Mouse (Mus musculus) liver, embryonic 16.5 days (tissue): ENCODE data around the gene Rapgef2. TPM values are rescaled to one million over a fixed set of nuclear protein-coding genes. Genes with fewer than 3 reads are reported as not detected.
A peak's percentile ranks its signal among the peaks of the same experiment; 100 is the strongest.

ENCODE experiments used
- ATAC-seq: fragments of 200-750 bp; cut with Nextera tagmentation; 2 replicates; pipeline ENCODE4 v1.8.0; 2017; ENCODE audit warnings: low read depth, mild to moderate bottlenecking, moderate number of reproducible peaks, moderate library complexity
- H3K27ac ChIP-seq: fragments of 300-500 bp; sonication (generic); 2 replicates; pipeline ENCODE4 v1.5.1; 2014; ENCODE audit warnings: mild to moderate bottlenecking, low read length
- H3K27me3 ChIP-seq: fragments of 300-500 bp; sonication (generic); 2 replicates; pipeline ENCODE4 v1.6.1; 2014; ENCODE audit warnings: low read depth, low read length, mixed read lengths; ENCODE audit not compliant: control insufficient read depth, insufficient read depth
- H3K36me3 ChIP-seq: fragments of 300-500 bp; sonication (generic); 2 replicates; pipeline ENCODE4 v1.6.1; 2014; ENCODE audit warnings: mild to moderate bottlenecking; ENCODE audit not compliant: control insufficient read depth, insufficient read depth
- H3K4me1 ChIP-seq: fragments of 300-500 bp; sonication (generic); 2 replicates; pipeline ENCODE4 v1.6.1; 2014; ENCODE audit warnings: low read depth, low read length, mixed read lengths; ENCODE audit not compliant: control insufficient read depth
- H3K4me2 ChIP-seq: fragments of 300-500 bp; sonication (generic); 2 replicates; pipeline ENCODE4 v1.6.1; 2014; ENCODE audit warnings: low read depth, low read length, mixed read lengths
- H3K4me3 ChIP-seq: fragments of 300-500 bp; sonication (generic); 2 replicates; pipeline ENCODE4 v1.5.1; 2014; ENCODE audit warnings: low read depth, mild to moderate bottlenecking, low read length
- H3K9ac ChIP-seq: fragments of 300-500 bp; sonication (generic); 2 replicates; pipeline ENCODE4 v1.6.1; 2014; ENCODE audit warnings: low read depth, low read length
- H3K9me3 ChIP-seq: fragments of 300-500 bp; sonication (generic); replicated peaks from 2 replicates; pipeline ENCODE4 v1.6.1; 2016; ENCODE audit warnings: low read length; ENCODE audit not compliant: control insufficient read depth
- WGBS: fragments of 180-500 bp; shearing (Covaris S2); extraction: QIAGEN DNeasy Blood & Tissue Kit; methylation state at CpG from one replicate; pipeline ENCODE4 v1.1.7; 2014; ENCODE audit not compliant: insufficient replicate concordance; 5-methylcytosine and 5-hydroxymethylcytosine counted together
- polyA plus RNA-seq: library from polyadenylated mRNA; unstranded; fragments of >200 nt; fragmentation: Nextera tagmentation; extraction: Ambion mirVana; gene quantifications from 2 replicates; pipeline ENCODE4 v1.2.1, GENCODE M21; 2015

Rapgef2 gene
- polyA plus RNA-seq, 1 experiment from 2014 or later: 1.4 TPM

DNA sequence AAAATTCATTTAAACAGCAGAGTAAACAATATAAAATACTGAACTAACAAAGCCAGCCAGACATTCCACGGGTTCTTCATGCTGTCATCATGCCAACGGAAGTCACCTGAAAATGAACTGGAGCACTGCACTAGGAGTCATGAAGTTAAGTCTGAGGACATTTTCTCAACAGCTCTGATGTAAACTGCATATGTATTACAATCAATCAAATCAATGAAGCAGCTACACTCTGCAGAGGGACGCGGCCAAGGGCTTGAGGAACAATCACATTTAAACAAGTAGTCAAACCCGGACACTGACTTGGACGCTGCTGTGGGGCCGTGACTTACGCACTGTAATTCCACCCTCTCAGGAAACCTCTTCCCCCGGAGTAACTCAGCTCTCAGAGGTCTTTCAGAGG lies 82.1 kb downstream of the Rapgef2 start:
- Histone ChIP-seq H3K4me2 (no peak overlapping the region), H3K4me3 (no peak overlapping the region), H3K9me3 (no peaks in the 10 kb centered on the region), H3K27me3 (no peaks in the 10 kb centered on the region), H3K4me1 (peaks cover 7% of the 10 kb centered on the region), H3K27ac (no peak overlapping the region), H3K36me3 (no peaks in the 10 kb centered on the region; the same call in 1 of the 2 replicates), H3K9ac (no peak overlapping the region)
- ATAC-seq: no peak
- 74% methylated on average over 9 of the region's 9 CpGs for WGBS

DNA sequence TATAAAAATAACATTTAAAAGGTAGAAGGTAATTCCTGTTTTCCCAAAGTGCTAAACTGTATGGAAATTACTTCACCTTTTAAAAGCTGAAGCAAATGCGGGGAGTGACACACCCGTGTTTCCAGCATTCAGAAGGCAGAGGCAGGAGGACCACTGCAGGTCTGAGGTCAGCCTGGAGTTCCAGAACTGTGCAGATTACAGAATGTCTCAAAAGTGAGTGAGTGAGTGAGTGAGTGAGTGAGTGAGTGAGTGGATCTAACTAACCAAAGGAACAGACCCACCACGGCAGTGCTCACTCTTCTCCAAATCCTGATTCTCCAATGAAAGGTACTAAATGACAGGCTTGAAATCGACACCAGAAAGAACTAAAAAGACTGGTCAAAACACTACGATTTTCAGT lies 82.5 kb downstream of the Rapgef2 start:
- Histone ChIP-seq H3K9ac (no peak overlapping the region), H3K9me3 (no peaks in the 10 kb centered on the region), H3K27me3 (no peaks in the 10 kb centered on the region), H3K36me3 (no peaks in the 10 kb centered on the region; the same call in 1 of the 2 replicates), H3K27ac (no peak overlapping the region), H3K4me1 (peaks cover 7% of the 10 kb centered on the region), H3K4me3 (no peak overlapping the region), H3K4me2 (no peak overlapping the region)
- ATAC-seq: no peak
- WGBS: 63% methylated on average over 5 of the region's 5 CpGs

DNA sequence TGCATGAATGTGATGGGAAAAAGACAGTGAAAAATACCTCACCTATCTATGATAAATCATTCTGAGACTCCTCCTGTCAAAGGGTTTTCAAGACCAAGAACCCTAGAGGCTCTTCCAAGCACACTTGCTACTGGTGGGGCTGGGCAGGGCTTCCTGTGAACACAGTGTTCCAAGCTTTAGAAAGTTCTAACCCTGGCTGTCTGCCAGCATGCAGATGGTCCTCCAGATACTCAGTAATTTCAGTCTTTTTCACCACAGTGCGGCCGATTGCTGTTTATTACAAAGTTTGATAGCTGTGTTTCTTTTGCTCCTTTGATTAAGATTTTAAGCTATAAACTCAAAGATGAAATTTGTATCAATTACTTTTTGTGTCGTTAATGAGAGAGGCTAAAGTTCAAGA lies 83.1 kb downstream of the Rapgef2 start:
- WGBS: 33% methylated on average over 3 of the region's 3 CpGs
- no peak overlapping the region for H3K27ac ChIP-seq
- peaks cover 7% of the 10 kb centered on the region for H3K4me1 ChIP-seq
- no peak overlapping the region for H3K4me2 ChIP-seq
- H3K9ac ChIP-seq: no peak overlapping the region
- ATAC-seq: peak; percentile 41; the same call in 1 of the 2 replicates
- H3K36me3 ChIP-seq: no peaks in the 10 kb centered on the region
- H3K27me3 ChIP-seq: no peaks in the 10 kb centered on the region
- H3K9me3 ChIP-seq: no peaks in the 10 kb centered on the region
- H3K4me3 ChIP-seq: no peak overlapping the region

DNA sequence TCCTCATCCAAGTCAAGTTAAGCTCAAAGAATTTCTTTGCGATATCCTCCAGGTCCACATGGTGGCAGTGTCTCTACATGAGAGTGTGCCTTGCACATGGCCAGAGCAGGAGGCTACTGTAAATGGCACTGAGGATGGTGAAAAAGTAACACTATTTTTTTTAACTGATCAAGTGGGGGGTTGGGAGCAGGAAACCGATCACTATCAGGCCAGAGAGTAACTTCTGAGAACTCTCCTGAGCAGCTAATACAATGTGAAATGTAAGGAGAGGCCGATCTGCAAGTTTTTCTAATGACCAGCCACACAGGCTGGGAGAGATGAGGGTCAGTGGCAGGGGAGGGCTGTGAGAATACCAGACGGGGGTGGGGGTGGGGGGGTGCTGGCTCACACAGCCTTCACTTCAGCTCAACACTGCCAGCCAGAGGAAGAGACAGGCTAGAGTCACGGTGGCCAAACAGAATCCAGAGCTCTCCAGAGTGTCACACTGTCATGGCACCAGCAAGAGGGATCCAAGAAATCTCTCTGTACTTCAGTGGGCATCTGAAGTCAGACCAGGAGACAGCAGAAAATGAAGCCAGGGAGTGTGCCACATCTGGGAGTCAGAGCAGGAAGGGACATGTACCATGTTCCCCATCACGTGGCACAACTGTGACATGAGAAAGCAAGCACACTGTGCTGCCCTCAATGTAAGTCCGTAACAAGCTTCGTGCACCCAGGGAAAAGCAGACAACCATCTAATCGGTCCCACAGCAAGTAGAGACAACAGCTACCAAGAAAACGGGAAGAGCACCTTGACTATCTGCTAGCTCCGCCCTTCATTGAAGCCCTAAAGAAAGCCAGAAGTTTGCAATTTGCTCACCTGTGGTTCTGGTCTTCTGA lies 83.8 kb downstream of the Rapgef2 start:
- WGBS: 21% methylated on average over 11 of the region's 11 CpGs
- Histone ChIP-seq H3K4me2 (no peak overlapping the region), H3K27me3 (no peaks in the 10 kb centered on the region), H3K36me3 (no peaks in the 10 kb centered on the region), H3K4me1 (peaks cover 7% of the 10 kb centered on the region), H3K9me3 (no peaks in the 10 kb centered on the region), H3K9ac (no peak overlapping the region), H3K27ac (no peak overlapping the region), H3K4me3 (no peak overlapping the region)
- no peak for ATAC-seq

DNA sequence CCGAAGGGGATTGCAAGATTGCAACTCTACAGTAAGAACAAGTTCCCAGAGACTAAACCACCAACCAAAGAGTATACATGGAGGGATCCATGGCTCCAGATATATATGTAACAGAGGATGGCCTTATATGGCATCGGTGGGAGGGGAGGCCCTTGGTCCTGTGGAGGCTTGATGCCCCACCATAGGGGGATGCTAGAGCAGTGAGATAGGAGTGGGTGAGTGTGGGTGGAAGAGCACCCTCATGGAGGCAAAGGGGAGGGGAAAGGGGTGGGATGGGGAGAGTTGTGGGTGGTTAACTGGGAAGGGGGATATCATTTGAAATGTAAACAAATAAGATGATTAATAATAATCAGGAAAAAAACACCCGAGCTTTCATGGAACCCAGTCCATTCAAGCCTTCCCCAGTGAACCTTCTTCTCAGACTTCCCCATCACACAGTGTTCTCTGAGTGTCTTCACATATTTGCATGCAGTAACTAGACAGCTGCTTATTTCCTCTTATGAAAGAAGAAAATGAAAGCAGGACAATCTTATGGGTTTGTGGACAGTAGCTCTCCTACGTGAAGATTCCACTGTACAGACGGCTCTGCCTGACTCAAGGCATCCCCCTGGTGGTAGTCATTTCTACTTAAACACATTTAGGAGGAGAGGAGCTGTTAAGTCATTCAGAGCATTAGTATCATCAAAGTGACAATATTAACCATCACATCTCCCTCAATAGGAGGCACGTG lies 89.4 kb downstream of the Rapgef2 start:
- peak; percentile 47; the same call in 1 of the 2 replicates for ATAC-seq
- Histone ChIP-seq H3K9ac (no peak overlapping the region), H3K4me3 (no peak overlapping the region), H3K27ac (no peak overlapping the region), H3K4me2 (no peak overlapping the region), H3K27me3 (no peaks in the 10 kb centered on the region), H3K9me3 (no peaks in the 10 kb centered on the region), H3K36me3 (no peaks in the 10 kb centered on the region), H3K4me1 (no peaks in the 10 kb centered on the region)
- 43% methylated on average over 6 of the region's 6 CpGs for WGBS

DNA sequence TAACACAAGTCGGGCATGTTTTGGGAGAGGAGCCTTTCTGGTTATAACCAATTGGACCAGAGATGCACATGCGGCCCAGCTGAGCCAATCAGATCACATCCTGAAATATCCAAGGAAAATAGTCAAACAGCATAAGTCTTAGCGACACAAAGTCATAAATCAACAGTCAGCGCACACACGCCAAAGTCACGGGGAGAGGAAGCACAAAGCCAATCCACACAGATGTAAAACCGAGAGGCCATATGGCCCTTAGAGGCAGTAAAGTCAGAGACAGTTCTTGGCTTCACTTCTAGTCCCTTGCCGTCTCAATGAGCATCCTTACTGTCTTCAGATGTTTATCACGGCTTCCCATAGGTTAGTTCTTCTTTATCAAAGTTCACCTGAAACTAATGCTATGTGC lies 91.0 kb downstream of the Rapgef2 start:
- Histone ChIP-seq H3K4me3 (no peak overlapping the region), H3K27ac (no peak overlapping the region), H3K27me3 (no peaks in the 10 kb centered on the region), H3K36me3 (no peaks in the 10 kb centered on the region), H3K4me1 (no peaks in the 10 kb centered on the region), H3K4me2 (no peak overlapping the region), H3K9me3 (no peaks in the 10 kb centered on the region), H3K9ac (no peak overlapping the region)
- WGBS: 68% methylated on average over 9 of the region's 9 CpGs
- no peak for ATAC-seq

DNA sequence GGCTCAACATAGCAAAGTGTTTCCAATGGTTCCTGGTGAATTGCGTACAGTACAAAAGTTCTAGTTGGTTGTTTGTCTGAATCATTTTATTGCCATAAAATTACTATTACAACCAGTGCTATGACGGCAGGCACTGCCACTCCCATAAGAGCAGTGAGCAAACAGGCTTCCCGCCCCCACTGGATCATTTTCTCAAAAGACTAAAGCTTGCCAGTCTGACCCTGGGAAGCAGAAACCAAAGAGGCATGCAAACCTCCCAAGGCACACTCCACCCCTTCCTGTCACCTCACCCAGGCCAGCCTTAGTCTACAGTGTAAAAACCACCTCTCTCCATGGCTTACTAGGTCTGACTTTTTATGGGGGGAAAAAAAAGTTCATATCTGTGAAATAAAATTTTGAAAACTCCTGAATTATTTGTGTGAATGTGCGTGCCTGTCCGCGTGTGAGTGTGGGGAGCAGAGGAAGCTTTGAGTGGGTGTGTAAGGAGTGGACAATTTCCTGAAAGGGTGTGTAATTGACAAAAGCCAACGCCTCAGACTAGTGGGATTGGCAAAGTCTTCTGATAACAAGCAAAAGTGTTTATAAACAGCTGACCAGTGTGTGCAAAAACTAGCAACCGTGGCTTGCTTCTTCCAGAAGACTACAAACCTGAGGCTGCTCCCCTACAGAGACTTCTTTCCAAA lies 92.1 kb downstream of the Rapgef2 start:
- ATAC-seq: no peak
- no peaks in the 10 kb centered on the region for H3K4me1 ChIP-seq
- WGBS: 46% methylated on average over 8 of the region's 8 CpGs
- H3K4me3 ChIP-seq: no peak overlapping the region
- no peak overlapping the region for H3K27ac ChIP-seq
- H3K27me3 ChIP-seq: no peaks in the 10 kb centered on the region
- H3K9me3 ChIP-seq: no peaks in the 10 kb centered on the region
- no peaks in the 10 kb centered on the region for H3K36me3 ChIP-seq
- H3K9ac ChIP-seq: no peak overlapping the region
- no peak overlapping the region for H3K4me2 ChIP-seq

DNA sequence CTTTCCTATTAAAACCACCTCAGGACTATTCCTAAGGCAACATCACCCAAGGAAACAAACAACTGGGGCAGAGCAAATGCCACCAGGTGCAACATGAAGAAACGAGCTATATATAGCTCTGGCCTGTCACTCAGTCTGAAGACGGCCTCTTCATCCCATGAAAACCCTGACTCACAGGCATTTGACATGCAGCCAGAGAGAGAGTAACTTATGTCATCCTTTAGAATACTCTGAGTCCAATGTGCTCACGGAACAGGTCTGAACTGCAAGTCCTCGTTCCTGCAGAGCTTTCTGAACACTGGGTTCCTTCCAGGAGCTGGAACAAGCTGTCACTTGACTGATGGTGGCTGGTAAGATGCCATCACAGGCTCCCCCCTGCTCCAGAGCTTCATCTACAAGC lies 93.3 kb downstream of the Rapgef2 start:
- no peak overlapping the region for H3K4me2 ChIP-seq
- no peaks in the 10 kb centered on the region for H3K9me3 ChIP-seq
- no peak overlapping the region for H3K27ac ChIP-seq
- no peaks in the 10 kb centered on the region for H3K36me3 ChIP-seq
- no peak overlapping the region for H3K9ac ChIP-seq
- WGBS: 59% methylated on average over 4 of the region's 4 CpGs
- no peak for ATAC-seq
- no peak overlapping the region for H3K4me3 ChIP-seq
- no peaks in the 10 kb centered on the region for H3K4me1 ChIP-seq
- no peaks in the 10 kb centered on the region for H3K27me3 ChIP-seq
